Mouse (Mus musculus): ENCODE results near the gene Rnf152.

- no peak for TF ChIP-seq CTCF (IDR thresholded peaks at IDR 0.05; ENCODE audit: control insufficient read depth, insufficient read depth, low read length)
- no peak for TF ChIP-seq POLR2A (IDR thresholded peaks at IDR 0.05; ENCODE audit: borderline replicate concordance, control insufficient read depth, low read depth, low read length)
These were observed 107.3 kb downstream of the Rnf152 start for GRCm38 (mm10) chr1:105249190-105249589.
